Mouse (Mus musculus) midbrain, embryonic 14.5 days (tissue): ENCODE data around the gene Meis2. TPM values are rescaled to one million over a fixed set of nuclear protein-coding genes. Genes with fewer than 3 reads are reported as not detected.

Experiments
- ATAC-seq: fragments of 200-750 bp; cut with Nextera tagmentation; 2 replicates; pipeline ENCODE4 v1.8.0; 2017; ENCODE audit warnings: moderate number of reproducible peaks, moderate library complexity; ENCODE audit not compliant: low FRiP score, low TSS enrichment
- DNase-seq: peaks from one replicate; pipeline ENCODE4 v3.0.0-alpha.2; 2015
- H3K27ac ChIP-seq: fragments of 300-500 bp; sonication (generic); replicated peaks from 2 replicates; pipeline ENCODE4 v1.5.1; 2014; ENCODE audit warnings: mild to moderate bottlenecking, low read depth, low read length, moderate library complexity
- H3K27me3 ChIP-seq: fragments of 300-500 bp; sonication (generic); 2 replicates; pipeline ENCODE4 v1.6.1; 2014; ENCODE audit warnings: low read length, control low read depth, mixed read lengths; ENCODE audit not compliant: control insufficient read depth, insufficient read depth
- H3K36me3 ChIP-seq: fragments of 300-500 bp; sonication (generic); 2 replicates; pipeline ENCODE4 v1.6.1; 2014; ENCODE audit warnings: low read length, control low read depth; ENCODE audit not compliant: control insufficient read depth, insufficient read depth
- H3K4me1 ChIP-seq: fragments of 300-500 bp; sonication (generic); 2 replicates; pipeline ENCODE4 v1.6.1; 2014; ENCODE audit warnings: mild to moderate bottlenecking, antibody characterized with exemption, low read length, control low read depth; ENCODE audit not compliant: control insufficient read depth, insufficient read depth
- H3K4me2 ChIP-seq: fragments of 300-500 bp; sonication (generic); 2 replicates; pipeline ENCODE4 v1.6.1; 2014; ENCODE audit warnings: mild to moderate bottlenecking, low read length, moderate library complexity
- H3K4me3 ChIP-seq: fragments of 300-500 bp; sonication (generic); replicated peaks from 2 replicates; pipeline ENCODE4 v1.5.1; 2014; ENCODE audit warnings: low read depth, low read length
- H3K9ac ChIP-seq: fragments of 300-500 bp; sonication (generic); replicated peaks from 2 replicates; pipeline ENCODE4 v1.6.1; 2014; ENCODE audit warnings: mild to moderate bottlenecking, low read length, moderate library complexity
- H3K9me3 ChIP-seq: fragments of 300-500 bp; sonication (generic); 2 replicates; pipeline ENCODE4 v1.6.1; 2016; ENCODE audit warnings: low read length, control low read depth, mixed read lengths; ENCODE audit not compliant: control insufficient read depth
- WGBS: fragments of 180-500 bp; shearing (Covaris S2); extraction: QIAGEN DNeasy Blood & Tissue Kit; methylation state at CpG from one replicate; pipeline ENCODE4 v1.1.7; 2014; 5-methylcytosine and 5-hydroxymethylcytosine counted together
- polyA plus RNA-seq: library from polyadenylated mRNA; unstranded; fragments of >200 nt; fragmentation: Nextera tagmentation; extraction: Ambion mirVana; gene quantifications from 2 replicates; pipeline ENCODE4 v1.2.1, GENCODE M21; 2014

Gene Meis2
- polyA plus RNA-seq, 1 experiment from 2014 or later: 84.9 TPM

GRCm38 (mm10) chr2:115852615-115853014 is 213.0 kb downstream of the Meis2 start:
- Histone ChIP-seq H3K27me3 (peaks cover 28% of the 10 kb centered on the region; the same call in 1 of the 2 replicates), H3K27ac (no peak overlapping the region), H3K4me1 (peaks cover 15% of the 10 kb centered on the region; the same call in 1 of the 2 replicates), H3K9me3 (no peaks in the 10 kb centered on the region), H3K4me3 (peak overlapping the region; percentile 25), H3K4me2 (peak overlapping the region; percentile 54), H3K36me3 (no peaks in the 10 kb centered on the region), H3K9ac (no peak overlapping the region)
- peak; percentile 49 for ATAC-seq
- peak; percentile 78 for DNase-seq
- WGBS: under 1% methylated on average over 22 of the region's 22 CpGs

DNA sequence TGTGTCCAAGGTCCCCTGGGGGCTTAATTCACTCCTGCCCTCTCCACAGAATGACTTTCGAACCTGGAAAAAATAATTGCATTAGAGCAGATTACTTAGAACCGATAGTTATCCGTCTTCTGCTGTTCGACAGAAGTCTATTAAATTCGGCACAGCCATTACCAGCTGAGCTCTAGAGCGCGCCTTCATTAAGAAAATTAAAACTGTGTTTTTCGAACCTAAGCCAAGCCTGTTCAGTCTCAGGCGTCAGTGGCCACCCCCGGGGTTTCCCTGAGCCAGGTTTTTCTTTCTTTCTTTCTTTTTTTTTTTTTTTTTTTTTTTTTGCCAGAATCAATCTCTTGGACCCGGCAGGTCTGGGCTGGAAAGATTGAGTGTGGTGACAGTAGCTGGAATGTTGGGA is 213.5 kb downstream of the Meis2 start:
- DNase-seq (peak; percentile 37), ATAC-seq (no peak)
- 20% methylated on average over 11 of the region's 11 CpGs for WGBS
- Histone ChIP-seq H3K4me3 (peak overlapping the region; percentile 25), H3K27ac (no peak overlapping the region), H3K4me1 (peaks cover 15% of the 10 kb centered on the region; the same call in 1 of the 2 replicates), H3K27me3 (peaks cover 28% of the 10 kb centered on the region; the same call in 1 of the 2 replicates), H3K9ac (no peak overlapping the region), H3K36me3 (no peaks in the 10 kb centered on the region), H3K9me3 (no peaks in the 10 kb centered on the region), H3K4me2 (peak overlapping the region; percentile 54)

DNA sequence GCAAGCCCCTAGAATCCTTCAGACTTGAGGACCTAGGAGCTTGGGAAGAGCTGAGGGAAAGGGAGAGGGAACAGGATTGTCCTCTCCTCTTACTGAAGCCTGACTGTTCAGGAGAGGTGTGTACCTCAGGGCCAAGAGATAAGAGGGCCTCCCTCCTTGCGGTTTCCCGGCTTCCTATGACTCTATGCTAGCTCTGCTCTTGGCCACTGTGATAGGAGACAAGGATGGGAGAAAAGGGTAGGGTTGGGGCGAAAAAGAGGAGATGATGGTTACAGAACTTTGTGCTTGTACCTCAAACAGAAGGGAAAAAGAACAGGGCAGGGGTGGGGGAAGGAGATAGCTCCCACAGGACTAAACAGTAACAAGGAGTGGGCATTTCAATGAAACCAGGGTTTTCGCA is 214.7 kb downstream of the Meis2 start:
- H3K4me3 ChIP-seq: no peak overlapping the region
- H3K27ac ChIP-seq: no peak overlapping the region
- DNase-seq (no peak), ATAC-seq (no peak)
- no peaks in the 10 kb centered on the region for H3K36me3 ChIP-seq
- no peaks in the 10 kb centered on the region for H3K9me3 ChIP-seq
- H3K9ac ChIP-seq: no peak overlapping the region
- no peak overlapping the region for H3K4me2 ChIP-seq
- H3K27me3 ChIP-seq: peaks cover 28% of the 10 kb centered on the region; the same call in 1 of the 2 replicates
- 88% methylated on average over 4 of the region's 4 CpGs for WGBS
- peaks cover 15% of the 10 kb centered on the region; the same call in 1 of the 2 replicates for H3K4me1 ChIP-seq

DNA sequence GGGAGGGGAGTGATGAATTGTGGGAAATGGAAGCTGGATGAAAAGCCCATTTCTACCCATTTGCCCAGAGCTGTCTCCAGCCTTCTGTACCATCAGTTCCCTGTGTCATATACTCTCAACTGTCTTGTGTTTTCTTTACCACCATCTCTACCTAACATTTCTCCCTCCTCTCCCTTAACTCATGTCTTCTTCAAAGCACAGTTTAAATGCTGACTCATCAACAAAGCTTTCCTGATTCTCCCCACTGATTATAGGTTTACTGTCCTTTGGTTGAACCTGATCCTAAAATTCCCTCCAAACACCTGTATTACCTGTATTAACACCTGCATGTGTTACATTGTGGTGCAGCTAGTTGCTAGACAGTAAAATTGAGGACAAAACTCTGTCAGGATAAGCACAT is 222.8 kb downstream of the Meis2 start:
- no peak overlapping the region for H3K27ac ChIP-seq

DNA sequence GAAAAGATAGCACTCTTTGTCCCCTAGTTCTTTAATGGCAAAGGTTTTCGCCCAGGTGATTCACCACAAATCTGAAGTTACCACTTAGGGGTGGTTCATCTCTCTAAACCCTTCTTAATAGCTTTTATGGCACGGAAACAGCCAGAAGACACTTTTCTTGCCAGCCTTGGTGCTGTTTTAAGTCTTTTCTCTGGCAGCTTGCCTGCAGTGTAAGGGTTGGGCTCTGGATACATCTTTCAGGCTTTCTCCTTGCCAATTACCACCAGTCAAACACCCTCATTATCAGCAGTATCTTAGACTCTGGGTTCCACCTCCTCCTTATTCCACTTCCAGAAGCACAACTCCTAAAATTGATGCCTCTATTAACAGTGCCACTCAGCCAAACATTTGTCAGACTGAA is 229.6 kb downstream of the Meis2 start:
- no peaks in the 10 kb centered on the region for H3K36me3 ChIP-seq
- DNase-seq (no peak), ATAC-seq (no peak)
- no peaks in the 10 kb centered on the region for H3K27me3 ChIP-seq
- no peak overlapping the region for H3K27ac ChIP-seq
- no peak overlapping the region for H3K9ac ChIP-seq
- 87% methylated on average over 2 of the region's 2 CpGs for WGBS
- no peak overlapping the region for H3K4me3 ChIP-seq
- no peaks in the 10 kb centered on the region for H3K4me1 ChIP-seq
- H3K9me3 ChIP-seq: no peaks in the 10 kb centered on the region
- no peak overlapping the region for H3K4me2 ChIP-seq

More for the DNA sequence above, 222.8 kb downstream of the Meis2 start:
- H3K27me3 ChIP-seq: no peaks in the 10 kb centered on the region
- no peak overlapping the region for H3K4me2 ChIP-seq
- ATAC-seq (no peak), DNase-seq (no peak)
- H3K4me1 ChIP-seq: no peaks in the 10 kb centered on the region
- H3K36me3 ChIP-seq: no peaks in the 10 kb centered on the region
- H3K9ac ChIP-seq: no peak overlapping the region
- H3K4me3 ChIP-seq: no peak overlapping the region
- H3K9me3 ChIP-seq: no peaks in the 10 kb centered on the region

DNA sequence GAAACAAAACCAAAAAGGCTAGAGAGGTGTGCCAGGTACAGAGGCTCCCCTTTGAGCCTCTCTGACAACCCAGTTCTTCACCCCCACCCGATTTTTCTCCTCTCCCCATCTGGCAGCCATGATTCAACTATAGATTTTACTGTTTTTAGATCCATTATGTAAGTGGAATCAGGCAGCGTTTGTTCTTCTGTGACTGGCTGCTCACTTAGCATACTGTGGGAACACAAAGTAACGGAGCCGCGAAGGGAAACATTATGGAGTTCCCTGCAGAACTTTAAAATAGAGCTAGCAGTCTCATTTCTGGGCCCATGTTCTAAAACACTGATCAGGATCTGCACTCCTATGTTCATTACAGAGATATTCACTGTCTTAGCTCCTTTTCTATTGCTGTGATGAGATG is 243.3 kb downstream of the Meis2 start:
- Histone ChIP-seq H3K4me3 (no peak overlapping the region), H3K9me3 (no peaks in the 10 kb centered on the region), H3K4me1 (no peaks in the 10 kb centered on the region), H3K4me2 (no peak overlapping the region), H3K36me3 (no peaks in the 10 kb centered on the region), H3K27me3 (no peaks in the 10 kb centered on the region), H3K9ac (no peak overlapping the region), H3K27ac (no peak overlapping the region)
- no peak for DNase-seq
- ATAC-seq: no peak
- 91% methylated on average over 5 of the region's 5 CpGs for WGBS

DNA sequence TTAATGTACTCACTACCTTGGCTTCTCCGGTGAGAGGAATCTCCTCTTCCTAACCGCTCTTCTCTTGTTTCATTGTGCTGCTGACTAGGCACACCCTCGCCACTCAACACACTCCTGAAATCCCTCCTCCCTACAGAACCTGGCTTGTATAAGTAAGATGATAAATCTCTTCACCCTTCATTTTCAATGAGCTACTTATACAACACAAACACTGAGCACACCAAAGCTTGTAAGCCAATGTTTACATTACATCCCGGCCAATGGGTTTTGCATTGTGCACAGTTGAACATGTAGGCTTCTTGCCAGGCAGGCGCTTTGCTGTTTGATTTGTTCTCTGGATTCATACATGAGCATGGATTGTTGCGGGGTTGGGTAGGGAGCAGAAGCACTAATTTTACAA is 247.7 kb downstream of the Meis2 start:
- H3K36me3 ChIP-seq: no peaks in the 10 kb centered on the region
- DNase-seq (no peak), ATAC-seq (no peak)
- H3K9me3 ChIP-seq: no peaks in the 10 kb centered on the region
- H3K4me1 ChIP-seq: peaks cover 3% of the 10 kb centered on the region; the same call in 1 of the 2 replicates
- no peak overlapping the region for H3K9ac ChIP-seq
- H3K27ac ChIP-seq: no peak overlapping the region
- H3K4me2 ChIP-seq: no peak overlapping the region
- no peaks in the 10 kb centered on the region for H3K27me3 ChIP-seq
- 89% methylated on average over 6 of the region's 6 CpGs for WGBS
- H3K4me3 ChIP-seq: no peak overlapping the region

DNA sequence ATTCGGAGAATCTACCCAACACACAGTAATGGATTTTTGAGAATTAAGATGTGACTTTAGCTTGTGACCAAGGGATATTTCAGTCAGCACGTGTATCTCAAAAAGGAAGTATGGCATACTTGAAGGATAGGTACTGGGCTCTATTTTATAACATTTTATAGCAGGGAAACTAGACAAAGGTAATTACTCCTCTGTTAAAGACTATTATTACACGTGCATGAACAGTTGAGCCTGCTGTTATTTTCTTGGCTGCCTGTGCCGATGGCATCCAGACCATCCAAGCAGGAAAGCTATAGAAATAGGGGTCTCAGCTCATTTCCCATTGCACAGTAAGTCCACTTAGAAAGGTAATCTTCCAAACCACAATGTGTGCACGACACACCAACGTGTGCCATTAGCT is 251.9 kb downstream of the Meis2 start:
- H3K9ac ChIP-seq: no peak overlapping the region
- WGBS: 81% methylated on average over 6 of the region's 6 CpGs
- H3K27me3 ChIP-seq: no peaks in the 10 kb centered on the region
- H3K4me3 ChIP-seq: no peak overlapping the region
- peaks cover 3% of the 10 kb centered on the region; the same call in 1 of the 2 replicates for H3K4me1 ChIP-seq
- no peaks in the 10 kb centered on the region for H3K9me3 ChIP-seq
- no peaks in the 10 kb centered on the region for H3K36me3 ChIP-seq
- no peak overlapping the region for H3K4me2 ChIP-seq
- no peak for DNase-seq
- H3K27ac ChIP-seq: no peak overlapping the region
- ATAC-seq: no peak

DNA sequence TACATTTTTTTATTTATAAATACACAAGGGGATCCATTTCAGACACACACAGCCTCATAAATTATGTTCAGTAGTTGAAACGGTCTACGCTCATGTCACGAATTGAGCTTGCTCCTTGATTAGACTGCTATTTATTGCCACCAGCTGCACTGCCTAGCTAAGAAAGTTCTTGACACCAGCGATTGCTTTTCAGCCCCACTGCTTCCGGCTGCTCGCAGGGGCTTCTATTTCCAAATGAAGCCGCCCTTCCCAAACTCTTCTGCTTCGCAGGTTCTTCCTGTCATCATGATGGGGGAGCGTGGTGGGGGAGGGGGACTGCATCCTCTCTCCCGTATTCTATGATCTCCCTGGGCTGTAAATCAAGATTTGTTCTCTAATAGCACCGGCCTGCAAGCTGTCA is 252.3 kb downstream of the Meis2 start:
- H3K9me3 ChIP-seq: no peaks in the 10 kb centered on the region
- no peak for ATAC-seq
- H3K4me3 ChIP-seq: no peak overlapping the region
- H3K4me2 ChIP-seq: no peak overlapping the region
- DNase-seq: peak; percentile 15
- H3K27me3 ChIP-seq: no peaks in the 10 kb centered on the region
- H3K9ac ChIP-seq: no peak overlapping the region
- H3K36me3 ChIP-seq: no peaks in the 10 kb centered on the region
- no peak overlapping the region for H3K27ac ChIP-seq
- peaks cover 3% of the 10 kb centered on the region; the same call in 1 of the 2 replicates for H3K4me1 ChIP-seq
- 60% methylated on average over 11 of the region's 11 CpGs for WGBS
